Mouse (Mus musculus): ENCODE measurements around the gene Mospd1.

Gene Mospd1

DNA sequence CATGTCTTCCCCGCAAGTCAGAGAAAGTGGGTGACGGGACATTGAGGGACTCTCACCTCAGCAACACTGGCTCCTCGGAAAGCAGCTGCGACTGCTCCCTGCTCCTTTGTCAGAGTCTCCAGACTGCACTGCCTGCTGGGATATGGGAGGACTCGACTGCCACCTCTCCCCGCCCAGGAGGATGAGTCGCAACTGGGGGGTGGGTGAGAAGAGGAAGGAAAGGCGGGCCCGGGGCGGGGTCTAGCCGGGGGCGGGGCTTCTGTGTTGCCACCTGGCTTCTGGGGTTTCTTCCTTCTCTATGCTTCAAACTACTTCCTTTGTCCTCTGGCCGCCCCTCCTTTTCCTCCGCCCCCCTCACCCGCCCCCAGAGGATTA is at the start of gene Mospd1:
Gene Mospd1 (minus strand): TSS at position 137 of the 375 bp plus-strand sequence.
- DNase-seq (ENCODE audit: low spot score in 2 of 2), result peak; percentile 76

DNA sequence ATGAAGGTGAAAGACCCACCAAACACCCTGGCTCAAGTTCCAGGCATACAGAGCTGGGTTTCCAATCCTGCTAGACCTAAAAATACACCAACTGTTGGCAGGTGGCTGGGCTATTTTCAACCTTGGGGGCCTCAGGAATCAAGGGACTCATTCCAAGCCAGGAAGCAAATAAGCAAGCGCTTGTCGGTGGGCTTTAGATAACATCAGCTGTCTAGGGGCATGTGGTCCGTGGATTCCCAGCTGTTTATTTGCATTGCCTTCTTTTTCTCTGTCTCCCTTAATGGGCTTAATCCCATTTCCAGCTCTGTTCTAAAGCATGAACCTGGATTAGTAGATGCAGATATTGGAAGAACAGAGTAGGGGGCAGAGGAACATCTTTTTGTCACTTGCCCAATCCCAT is 16.1 kb upstream of the Mospd1 start:
- no peak for DNase-seq (ENCODE audit: low spot score in 2 of 2)

DNA sequence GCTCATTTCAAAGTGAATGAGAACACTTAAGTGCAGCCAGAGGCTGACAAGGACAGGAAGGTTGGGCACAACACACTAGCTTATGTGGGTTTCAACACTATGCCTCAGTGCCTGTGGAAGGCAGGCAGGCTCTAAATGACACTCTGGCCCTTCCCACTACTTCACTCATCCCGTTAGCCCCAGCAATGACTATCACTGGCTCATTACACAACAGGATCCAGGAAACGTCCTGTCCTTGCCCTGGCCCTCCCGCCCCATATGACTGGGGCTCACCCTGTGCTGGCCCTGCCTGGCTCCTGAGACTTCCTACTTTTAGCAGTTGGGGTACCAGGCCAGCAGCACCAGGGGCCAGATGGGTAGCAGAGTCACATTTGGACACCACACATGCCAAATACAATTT is 12.8 kb upstream of the Mospd1 start:
- no peak for DNase-seq (ENCODE audit: low spot score in 2 of 2)

DNA sequence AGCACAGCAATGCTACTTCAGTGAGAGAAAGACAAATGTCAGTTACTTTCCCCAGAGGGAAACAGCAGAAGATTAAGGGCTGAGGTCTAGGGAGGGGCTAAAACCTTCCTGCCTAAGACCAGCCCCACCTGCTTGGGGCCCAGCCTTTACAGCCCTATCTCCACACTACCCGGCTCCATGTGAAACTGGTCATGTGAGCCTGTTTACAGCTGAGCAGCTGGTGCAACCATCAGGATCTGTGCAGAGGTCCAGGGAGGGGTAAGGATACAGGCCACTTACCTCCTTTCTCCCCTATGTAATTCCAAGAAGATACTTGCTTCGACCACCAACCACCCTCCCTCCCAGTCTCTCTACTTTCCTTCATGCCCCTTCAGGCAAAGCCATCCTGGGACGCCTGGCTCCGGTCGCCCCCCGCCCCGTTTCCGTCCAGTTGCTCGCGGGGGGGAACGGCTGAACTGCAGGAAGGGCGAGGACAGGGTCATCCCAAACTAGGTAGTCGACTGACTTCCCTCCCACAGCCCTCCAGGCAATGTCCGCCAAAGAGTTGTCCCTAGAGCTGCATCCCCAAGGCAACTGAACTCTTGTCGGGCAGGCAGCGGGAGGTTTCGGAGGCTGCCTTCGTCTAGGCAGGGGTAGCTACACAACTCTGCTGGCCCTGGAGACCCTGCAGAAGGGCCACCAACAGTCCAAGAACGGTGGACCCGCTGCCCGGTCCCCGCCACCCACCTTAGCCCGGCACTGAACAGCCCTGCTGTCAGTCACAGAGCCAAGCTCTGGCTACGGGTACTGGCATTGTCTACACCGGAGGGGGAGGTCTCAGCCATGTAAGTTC is 552 bp downstream of the Mospd1 start:
- DNase-seq (ENCODE audit: low spot score in 2 of 2), result no peak

DNA sequence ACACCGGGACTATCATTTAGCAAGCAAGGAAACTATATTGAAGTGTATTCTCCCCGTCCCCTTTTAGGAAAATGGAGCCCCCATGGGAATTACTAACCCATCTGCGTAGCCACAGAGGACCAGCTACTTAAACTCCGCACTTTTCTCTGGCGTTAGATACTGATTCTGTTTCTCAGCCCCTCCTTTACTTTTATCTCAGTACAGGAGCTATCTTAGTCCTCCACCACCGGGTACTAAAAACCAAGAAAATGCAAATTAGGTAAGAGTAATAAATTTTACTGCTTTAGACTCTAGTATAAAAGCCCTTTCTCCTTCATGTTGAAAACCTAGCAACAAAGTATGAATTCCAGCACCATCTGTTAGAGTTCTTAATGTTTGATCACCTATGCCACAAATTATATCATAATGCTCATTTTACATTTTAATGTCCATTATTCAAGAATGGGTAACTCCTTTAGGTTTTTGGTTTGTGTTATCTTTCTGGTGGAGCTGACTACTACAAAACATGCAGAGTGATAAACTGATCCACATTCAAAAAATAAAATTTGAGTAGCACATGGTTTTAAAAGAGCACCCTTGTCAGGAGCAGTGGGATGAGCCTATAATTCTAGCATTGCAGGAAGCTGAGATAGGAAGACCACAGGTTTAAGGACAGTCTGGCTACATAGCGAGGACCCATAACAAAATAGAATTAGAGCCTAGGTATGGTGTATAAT is 5.5 kb downstream of the Mospd1 start:
- no peak for DNase-seq (ENCODE audit: low spot score in 2 of 2)

DNA sequence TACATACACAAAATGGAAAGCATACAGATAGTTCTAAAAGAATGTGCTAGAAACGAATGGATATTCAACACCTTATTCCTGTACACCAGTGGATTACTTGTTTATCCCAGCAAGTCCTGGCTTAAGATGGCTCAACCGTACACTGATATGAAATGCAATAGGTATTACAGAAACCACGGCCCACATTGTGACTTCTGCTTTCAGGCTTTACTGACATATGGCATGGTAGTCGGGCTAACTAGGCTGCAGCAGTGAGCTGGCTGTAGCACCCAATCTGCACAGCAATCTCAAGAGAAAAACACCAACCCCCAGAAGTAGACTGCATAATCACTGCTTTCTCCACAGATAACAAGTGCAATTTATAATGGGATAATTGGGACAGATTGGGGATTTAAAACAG is 21.9 kb downstream of the Mospd1 start:
- DNase-seq (ENCODE audit: low spot score in 2 of 2), result no peak

DNA sequence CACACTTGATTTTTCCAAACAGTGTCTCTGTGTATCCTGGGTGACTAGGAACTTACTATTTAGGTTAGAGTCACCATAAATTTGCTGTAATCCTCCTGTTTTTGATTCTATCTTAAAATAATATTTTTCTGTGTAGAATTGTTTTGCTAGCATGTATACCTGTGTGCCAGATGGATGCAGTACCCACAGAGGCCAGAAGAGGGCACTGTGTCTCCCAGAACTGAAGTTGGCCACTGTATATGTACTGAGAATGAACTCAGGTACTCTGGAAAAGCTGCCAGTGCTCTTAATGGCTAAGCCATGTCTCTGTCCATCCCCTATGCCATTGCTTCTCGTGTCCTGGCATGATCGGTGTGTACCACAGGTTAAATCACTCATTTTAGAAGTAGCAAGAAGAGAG is 28.8 kb downstream of the Mospd1 start:
- DNase-seq (ENCODE audit: low spot score in 2 of 2), result peak; percentile 8 to 31

DNA sequence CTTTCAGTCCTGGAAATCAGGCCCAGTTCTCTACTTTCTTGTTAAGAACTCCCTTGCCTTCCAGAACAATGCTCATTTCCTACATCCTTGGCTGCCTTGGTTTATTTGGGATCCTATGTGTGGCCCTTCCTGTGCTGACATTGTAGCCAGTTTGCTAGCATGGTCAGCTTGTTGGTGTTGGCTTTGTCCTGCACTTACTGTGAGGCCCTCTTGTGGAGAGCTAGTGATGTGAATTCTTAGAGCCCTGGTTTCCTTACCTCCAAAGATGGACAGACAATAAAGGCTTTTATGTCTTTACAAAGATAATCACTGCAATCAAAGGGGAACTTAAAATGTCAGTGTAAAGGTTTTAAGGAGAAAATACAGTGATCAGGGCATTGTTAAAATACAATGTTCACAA is 32.9 kb downstream of the Mospd1 start:
- no peak for DNase-seq (ENCODE audit: low spot score in 2 of 2)

DNA sequence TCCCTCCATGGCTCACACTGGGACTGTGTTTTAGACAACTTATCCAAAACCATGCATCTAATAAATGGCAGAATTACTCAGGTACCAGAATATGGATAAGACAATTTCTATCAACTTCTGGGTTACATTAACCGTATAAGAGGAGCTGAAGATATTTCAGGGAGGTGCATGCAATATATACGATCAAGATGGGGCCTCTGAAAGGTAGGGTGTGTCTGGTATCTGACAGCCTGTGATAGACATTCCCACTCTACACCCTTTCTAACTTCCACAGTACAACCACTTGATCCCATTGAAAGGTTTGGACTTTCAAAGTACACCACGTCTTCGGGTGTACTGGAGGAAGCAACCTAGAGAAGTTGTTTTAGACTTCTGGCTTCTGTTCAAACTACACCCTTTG is 39.9 kb downstream of the Mospd1 start:
- DNase-seq (ENCODE audit: low spot score in 2 of 2), result no peak

DNA sequence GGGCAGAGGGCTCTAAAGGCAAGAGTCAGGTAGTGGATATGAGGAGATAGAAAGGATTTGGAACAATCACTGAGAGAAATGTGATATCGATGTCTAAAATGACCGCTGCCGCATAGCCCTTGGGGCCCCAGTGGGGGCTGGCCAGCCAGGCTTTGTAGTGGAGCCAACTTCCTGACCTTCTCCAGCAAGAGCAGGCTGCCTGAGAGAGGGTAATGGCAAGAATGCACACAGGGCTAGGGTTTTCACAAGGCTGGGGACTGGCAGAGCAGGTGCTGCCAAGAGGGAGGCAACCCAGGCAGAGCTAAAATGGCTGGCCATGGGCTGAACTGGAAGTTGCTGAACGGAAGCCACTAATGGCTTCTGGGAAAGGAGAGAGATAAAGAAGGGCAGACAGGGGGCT is 49.2 kb downstream of the Mospd1 start:
- DNase-seq (ENCODE audit: low spot score in 2 of 2), result no peak

DNA sequence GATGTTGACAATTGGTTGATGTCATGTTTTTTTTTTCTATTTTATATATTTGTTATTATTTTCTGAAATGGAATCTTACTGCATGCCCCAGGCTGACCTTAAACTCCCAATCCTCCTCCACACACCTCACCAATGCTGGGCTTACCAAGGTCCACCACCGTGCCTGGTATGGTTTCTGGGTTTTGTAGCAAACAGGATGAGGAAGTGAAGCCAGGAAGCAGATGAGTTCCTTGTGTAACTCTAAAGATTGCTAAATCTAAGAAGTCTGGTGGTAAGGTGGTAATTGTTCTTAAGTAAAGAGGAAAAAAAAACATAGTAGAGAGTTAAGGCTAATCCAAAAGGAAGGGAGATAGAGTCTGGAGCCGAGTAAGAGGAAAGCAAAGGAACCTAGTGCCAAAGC is 49.7 kb downstream of the Mospd1 start:
- no peak for DNase-seq (ENCODE audit: low spot score in 2 of 2)
